Mouse (Mus musculus) frontal cortex, adult (tissue): ENCODE results near the gene Hfe2.
"Not testable (repeated sequence)": the region's sequence is repeated elsewhere in the genome, so short reads cannot be mapped to it uniquely, and the experiment has no call there.

Experiments
- ATAC-seq: cut with Nextera tagmentation; 2 replicates; pipeline ENCODE4 v1.9.2; 2017; ENCODE audit warnings: mild to moderate bottlenecking, moderate library complexity, mixed read lengths; ENCODE audit not compliant: low TSS enrichment

Gene Hfe2

GRCm38 (mm10) chr3:96524914-96525313, at the start of gene Hfe2:
TSS of gene Hfe2 (plus strand) at chr3:96525172.
- peak; percentile 60; the same call in 1 of the 2 replicates for ATAC-seq

GRCm38 (mm10) chr3:96477084-96477483, 47.9 kb upstream of the Hfe2 start:
- no peak for ATAC-seq

GRCm38 (mm10) chr3:96477558-96477957, 47.4 kb upstream of the Hfe2 start:
- no peak for ATAC-seq

GRCm38 (mm10) chr3:96479249-96479648, 45.7 kb upstream of the Hfe2 start:
- no peak for ATAC-seq

- no peak for ATAC-seq
Measured at GRCm38 (mm10) chr3:96480684-96481270, 44.2 kb upstream of the Hfe2 start.

GRCm38 (mm10) chr3:96481856-96482255, 43.1 kb upstream of the Hfe2 start:
- no peak for ATAC-seq

- ATAC-seq: no peak
Measured at GRCm38 (mm10) chr3:96482451-96482850, 42.5 kb upstream of the Hfe2 start.

- ATAC-seq: not testable (repeated sequence)
Measured at GRCm38 (mm10) chr3:96483044-96483443, 41.9 kb upstream of the Hfe2 start.

- no peak for ATAC-seq
Measured at GRCm38 (mm10) chr3:96483946-96484345, 41.0 kb upstream of the Hfe2 start.

GRCm38 (mm10) chr3:96484921-96485320, 40.1 kb upstream of the Hfe2 start:
- ATAC-seq: no peak

- ATAC-seq: no peak
Measured at GRCm38 (mm10) chr3:96485361-96485760, 39.6 kb upstream of the Hfe2 start.

GRCm38 (mm10) chr3:96486064-96486827, 38.7 kb upstream of the Hfe2 start:
- ATAC-seq: peak; percentile 54

- peak; percentile 69 for ATAC-seq
Measured at GRCm38 (mm10) chr3:96486828-96487559, 38.0 kb upstream of the Hfe2 start.

- peak; percentile 32 for ATAC-seq
Measured at GRCm38 (mm10) chr3:96487596-96488289, 37.2 kb upstream of the Hfe2 start.

GRCm38 (mm10) chr3:96488290-96488906, 36.6 kb upstream of the Hfe2 start:
- peak; percentile 71 for ATAC-seq

GRCm38 (mm10) chr3:96488907-96489629, 35.9 kb upstream of the Hfe2 start:
- peak; percentile 50; the same call in 1 of the 2 replicates for ATAC-seq

- not testable (repeated sequence) for ATAC-seq
Measured at GRCm38 (mm10) chr3:96489636-96490035, 35.3 kb upstream of the Hfe2 start.

- ATAC-seq: not testable (repeated sequence)
Measured at GRCm38 (mm10) chr3:96494456-96494855, 30.5 kb upstream of the Hfe2 start.

- no peak for ATAC-seq
Measured at GRCm38 (mm10) chr3:96494912-96495311, 30.1 kb upstream of the Hfe2 start.

- ATAC-seq: no peak
Measured at GRCm38 (mm10) chr3:96495490-96496210, 29.3 kb upstream of the Hfe2 start.
